Mouse (Mus musculus) E14TG2a.4 (cell line): ENCODE measurements around the gene Chkb.

ENCODE experiments used
- H3K27me3 ChIP-seq: 2 replicates; pipeline ENCODE4 v1.6.1; 2014; ENCODE audit warnings: low read length, control low read depth; ENCODE audit not compliant: insufficient read depth
- H3K36me3 ChIP-seq: 2 replicates; pipeline ENCODE4 v1.6.1; 2014; ENCODE audit warnings: low read length, control low read depth; ENCODE audit not compliant: insufficient read depth
- H3K4me1 ChIP-seq: replicated peaks from 2 replicates; pipeline ENCODE4 v1.6.1; 2014; ENCODE audit warnings: low read depth, low read length, control low read depth
- H3K4me3 ChIP-seq: replicated peaks from 2 replicates; pipeline ENCODE4 v1.5.1; 2014; ENCODE audit warnings: mild to moderate bottlenecking, low read length
- H3K9me3 ChIP-seq: 2 replicates; pipeline ENCODE4 v1.6.1; 2014; ENCODE audit warnings: low read length, control low read depth
- CTCF ChIP-seq: conservative IDR thresholded peaks from 2 replicates; pipeline ENCODE4 v1.5.1; 2014; ENCODE audit warnings: low read length
- NANOG ChIP-seq: IDR thresholded peaks from 2 replicates; pipeline ENCODE4 v1.6.1; 2014; ENCODE audit warnings: borderline replicate concordance, low read length, mixed read lengths
- POU5F1 ChIP-seq: IDR thresholded peaks from 2 replicates; pipeline ENCODE4 v1.6.1; 2014; ENCODE audit warnings: low read length, borderline replicate concordance

Chkb gene

GRCm38 (mm10) chr15:89429352-89430221 lies at the start of gene Chkb, which contains the start of the genes C730034F03Rik and Gm44502:
Gene Chkb, minus strand, starts transcription at chr15:89429908.
Gene C730034F03Rik, plus strand, starts transcription at chr15:89429589.
Gene Gm44502, minus strand, starts transcription at chr15:89429696.
- Histone ChIP-seq H3K36me3 (peaks cover 22% of the 10 kb centered on the region), H3K4me1 (peaks cover 57% of the 10 kb centered on the region), H3K4me3 (peak within 1 kb of the TSS; percentile 92), H3K9me3 (no peaks in the 10 kb centered on the region), H3K27me3 (peaks cover 5% of the 10 kb centered on the region; the same call in 1 of the 2 replicates)
- TF ChIP-seq POU5F1, result no peak

GRCm38 (mm10) chr15:89478622-89479021 lies 48.9 kb upstream of the Chkb start:
- Histone ChIP-seq H3K9me3 (peaks cover 5% of the 10 kb centered on the region; the same call in 1 of the 2 replicates), H3K27me3 (no peaks in the 10 kb centered on the region), H3K4me1 (peaks cover 71% of the 10 kb centered on the region), H3K36me3 (peaks cover 10% of the 10 kb centered on the region; the same call in 1 of the 2 replicates), H3K4me3 (peak overlapping the region; percentile 54; the same call in 1 of the 2 replicates)
- TF ChIP-seq POU5F1, result no peak
- no peak for TF ChIP-seq CTCF

GRCm38 (mm10) chr15:89477806-89478205 lies 48.1 kb upstream of the Chkb start:
- TF ChIP-seq NANOG (peak; percentile 13; the same call in 1 of the 2 replicates), CTCF (no peak)
- Histone ChIP-seq H3K9me3 (peaks cover 5% of the 10 kb centered on the region; the same call in 1 of the 2 replicates), H3K36me3 (peaks cover 16% of the 10 kb centered on the region), H3K4me1 (peaks cover 79% of the 10 kb centered on the region), H3K4me3 (peak overlapping the region; percentile 54), H3K27me3 (no peaks in the 10 kb centered on the region)

- Histone ChIP-seq H3K4me3 (peak within 1 kb of the TSS; percentile 84), H3K27me3 (no peaks in the 10 kb centered on the region), H3K4me1 (peaks cover 83% of the 10 kb centered on the region), H3K9me3 (peaks cover 1% of the 10 kb centered on the region; the same call in 1 of the 2 replicates), H3K36me3 (peaks cover 19% of the 10 kb centered on the region)
- TF ChIP-seq CTCF, result no peak
- TF ChIP-seq POU5F1, result no peak
- TF ChIP-seq NANOG, result no peak
Observed at GRCm38 (mm10) chr15:89477091-89477491, 47.4 kb upstream of the Chkb start, which contains the start of gene Arsa. Gene Arsa, minus strand, starts transcription at chr15:89477425.

- H3K36me3 ChIP-seq, result peaks cover 19% of the 10 kb centered on the region
- H3K27me3 ChIP-seq, result no peaks in the 10 kb centered on the region
- no peak for TF ChIP-seq CTCF
- no peak for TF ChIP-seq NANOG
- no peak for TF ChIP-seq POU5F1
- peaks cover 86% of the 10 kb centered on the region for H3K4me1 ChIP-seq
- H3K9me3 ChIP-seq, result no peaks in the 10 kb centered on the region
- peak overlapping the region; percentile 84 for H3K4me3 ChIP-seq
Observed at GRCm38 (mm10) chr15:89476475-89476815, 46.7 kb upstream of the Chkb start.

GRCm38 (mm10) chr15:89475611-89476474 lies 46.1 kb upstream of the Chkb start:
- Histone ChIP-seq H3K36me3 (peaks cover 19% of the 10 kb centered on the region), H3K4me1 (peaks cover 85% of the 10 kb centered on the region)

GRCm38 (mm10) chr15:89475293-89475600 lies 45.5 kb upstream of the Chkb start:
- Histone ChIP-seq H3K36me3 (peaks cover 19% of the 10 kb centered on the region), H3K4me3 (peak overlapping the region; percentile 84), H3K9me3 (no peaks in the 10 kb centered on the region), H3K4me1 (peaks cover 79% of the 10 kb centered on the region), H3K27me3 (no peaks in the 10 kb centered on the region)
- no peak for TF ChIP-seq POU5F1
- no peak for TF ChIP-seq CTCF
- TF ChIP-seq NANOG, result no peak

More at GRCm38 (mm10) chr15:89475611-89476474, 46.1 kb upstream of the Chkb start:
- Histone ChIP-seq H3K27me3 (no peaks in the 10 kb centered on the region), H3K4me3 (peak overlapping the region; percentile 84), H3K9me3 (no peaks in the 10 kb centered on the region)
- no peak for TF ChIP-seq CTCF
- no peak for TF ChIP-seq NANOG
- no peak for TF ChIP-seq POU5F1

GRCm38 (mm10) chr15:89474596-89475292 lies 45.0 kb upstream of the Chkb start:
- peaks cover 19% of the 10 kb centered on the region for H3K36me3 ChIP-seq
- TF ChIP-seq CTCF (no peak), POU5F1 (no peak), NANOG (no peak)

More at GRCm38 (mm10) chr15:89474596-89475292, 45.0 kb upstream of the Chkb start:
- Histone ChIP-seq H3K9me3 (no peaks in the 10 kb centered on the region), H3K27me3 (no peaks in the 10 kb centered on the region), H3K4me1 (peaks cover 77% of the 10 kb centered on the region), H3K4me3 (peak overlapping the region; percentile 84)
